In genomic region chr9:107723794-107724531, GRCm38 (mm10) we compare ENCODE assay signal across 8 mouse cellular contexts. TPM values are rescaled to one million over a fixed set of nuclear protein-coding genes. Genes with fewer than 3 reads are reported as not detected.
DNase-seq lines count a peak whose midpoint lies in the region; ATAC-seq and TF ChIP-seq lines count a peak whose summit lies in the region.

No protein-coding gene starts in this region.

- H3K4me3 ChIP-seq in E14TG2a.4 (replicated peaks; ENCODE audit: low read length) = peak overlapping the region; percentile 50
- no peak overlapping the region for H3K4me3 ChIP-seq in bone marrow macrophage, adult 2 months (ENCODE audit: insufficient read depth, low read length)
- H3K4me3 ChIP-seq in heart, embryonic 12.5 days = peak overlapping the region; percentile 2; the same call in 1 of the 2 replicates
- peak overlapping the region; percentile 16; the same call in 1 of the 2 replicates for H3K4me3 ChIP-seq in kidney, embryonic 15.5 days (replicated peaks)
- peak overlapping the region; percentile 11; the same call in 1 of the 2 replicates for H3K4me3 ChIP-seq in stomach, embryonic 16.5 days (replicated peaks; ENCODE audit: low read length)

- peaks cover 41% of the 10 kb centered on the region for H3K27me3 ChIP-seq in E14TG2a.4 (ENCODE audit: insufficient read depth, low read length)
- H3K27me3 ChIP-seq in heart, embryonic 12.5 days (replicated peaks) = 0 out of 2 replicates have a peak, but pooled peaks cover 6% of the 10 kb centered on the region
- H3K27me3 ChIP-seq in kidney, embryonic 15.5 days = no peaks in the 10 kb centered on the region
- no peaks in the 10 kb centered on the region for H3K27me3 ChIP-seq in stomach, embryonic 16.5 days (ENCODE audit: control insufficient read depth, insufficient read depth, low read length)

- TF ChIP-seq POLR2A in bone marrow macrophage, adult 2 months (IDR thresholded peaks at IDR 0.05; ENCODE audit: borderline replicate concordance, low read depth, low read length) = no peak

- H3K4me1 ChIP-seq in E14TG2a.4 (replicated peaks; ENCODE audit: low read depth, low read length) = peaks cover 76% of the 10 kb centered on the region
- H3K4me1 ChIP-seq in bone marrow macrophage, adult 2 months (ENCODE audit: control insufficient read depth, insufficient read depth, low read length) = peaks cover 38% of the 10 kb centered on the region
- H3K4me1 ChIP-seq in heart, embryonic 12.5 days (replicated peaks) = peaks cover 27% of the 10 kb centered on the region
- peaks cover 84% of the 10 kb centered on the region for H3K4me1 ChIP-seq in kidney, embryonic 15.5 days
- peaks cover 45% of the 10 kb centered on the region for H3K4me1 ChIP-seq in stomach, embryonic 16.5 days (ENCODE audit: control insufficient read depth, insufficient read depth, low read length)

- no peaks in the 10 kb centered on the region for H3K9me3 ChIP-seq in E14TG2a.4 (ENCODE audit: low read length)
- H3K9me3 ChIP-seq in heart, embryonic 12.5 days (replicated peaks) = no peaks in the 10 kb centered on the region
- H3K9me3 ChIP-seq in kidney, embryonic 15.5 days (replicated peaks) = no peaks in the 10 kb centered on the region
- no peaks in the 10 kb centered on the region for H3K9me3 ChIP-seq in stomach, embryonic 16.5 days (replicated peaks; ENCODE audit: control insufficient read depth, low read length)

- 1% methylated on average over 11 of the region's 11 CpGs for WGBS in heart, embryonic 12.5 days
- WGBS in kidney, embryonic 15.5 days = 2% methylated on average over 10 of the region's 11 CpGs
- 2% methylated on average over 11 of the region's 11 CpGs for WGBS in stomach, embryonic 16.5 days

- peak overlapping the region; percentile 45 for H3K4me2 ChIP-seq in heart, embryonic 12.5 days
- peak overlapping the region; percentile 56 for H3K4me2 ChIP-seq in kidney, embryonic 15.5 days
- H3K4me2 ChIP-seq in stomach, embryonic 16.5 days (ENCODE audit: low read depth, low read length) = peak overlapping the region; percentile 53

- peak overlapping the region; percentile 37 for H3K9ac ChIP-seq in heart, embryonic 12.5 days
- no peak overlapping the region for H3K9ac ChIP-seq in kidney, embryonic 15.5 days
- peak overlapping the region; percentile 62 for H3K9ac ChIP-seq in stomach, embryonic 16.5 days (ENCODE audit: low read length)

- H3K36me3 ChIP-seq in E14TG2a.4 (ENCODE audit: insufficient read depth, low read length) = no peaks in the 10 kb centered on the region
- H3K36me3 ChIP-seq in heart, embryonic 12.5 days = no peaks in the 10 kb centered on the region
- no peaks in the 10 kb centered on the region for H3K36me3 ChIP-seq in kidney, embryonic 15.5 days
- H3K36me3 ChIP-seq in stomach, embryonic 16.5 days (ENCODE audit: control insufficient read depth, insufficient read depth, low read length) = no peaks in the 10 kb centered on the region

- DNase-seq in lung, postnatal 14 days = peak; percentile 68
- DNase-seq in gastrocnemius, postnatal 10 days = no peak
- no peak for DNase-seq in cerebellum, adult 11-12 months

- ATAC-seq in heart, embryonic 12.5 days (ENCODE audit: insufficient number of reproducible peaks, low FRiP score) = peak; percentile 49
- ATAC-seq in kidney, embryonic 15.5 days (replicated peaks; ENCODE audit: low FRiP score) = peak; percentile 83
- peak; percentile 41 for ATAC-seq in stomach, embryonic 16.5 days (ENCODE audit: insufficient read depth, low FRiP score)

- TF ChIP-seq CTCF in E14TG2a.4 (conservative IDR thresholded peaks at IDR 0.05; ENCODE audit: low read length) = no peak
- no peak for TF ChIP-seq CTCF in bone marrow macrophage, adult 2 months (IDR thresholded peaks at IDR 0.05; ENCODE audit: low read depth, low read length)

- peak overlapping the region; percentile 97 for H3K27ac ChIP-seq in bone marrow macrophage, adult 2 months (ENCODE audit: insufficient read depth, low read depth, low read length)
- peak overlapping the region; percentile 51 for H3K27ac ChIP-seq in heart, embryonic 12.5 days (ENCODE audit: poor library complexity, severe bottlenecking)
- H3K27ac ChIP-seq in kidney, embryonic 15.5 days = peak overlapping the region; percentile 95
- H3K27ac ChIP-seq in stomach, embryonic 16.5 days (ENCODE audit: low read length) = peak overlapping the region; percentile 84

RNA-seq across cellular contexts. Expression of gene Sema3f, which starts 13.7 kb away (rescaled TPM):
- polyA plus RNA-seq in bone marrow macrophage, adult 2 months (2012; ENCODE audit: insufficient read depth, insufficient read length, missing spikeins) = not detected in 2 replicates
- 8.1 and 8.4 TPM in 2 replicates for polyA plus RNA-seq in heart, embryonic 12.5 days (2016; fragmentation: Nextera tagmentation; extraction: Ambion mirVana)
- 21.3 and 23.9 TPM in 2 replicates for polyA plus RNA-seq in kidney, embryonic 15.5 days (2015; fragmentation: Nextera tagmentation; extraction: Ambion mirVana)
- 15.1 and 16.8 TPM in 2 replicates for polyA plus RNA-seq in stomach, embryonic 16.5 days (2015; fragmentation: Nextera tagmentation; extraction: Ambion mirVana)
- 10 to 100 TPM; 11.9 to 18.0 TPM for total RNA-seq in gastrocnemius, postnatal 10 days (2021)

RNA-seq across cellular contexts. Expression of gene Gnat1, which starts 44.5 kb away (rescaled TPM):
- polyA plus RNA-seq in bone marrow macrophage, adult 2 months (2012; ENCODE audit: insufficient read depth, insufficient read length, missing spikeins) = not detected in 2 replicates
- 0.97 and 1.2 TPM in 2 replicates for polyA plus RNA-seq in heart, embryonic 12.5 days (2016; fragmentation: Nextera tagmentation; extraction: Ambion mirVana)
- 3.9 and 4.6 TPM in 2 replicates for polyA plus RNA-seq in kidney, embryonic 15.5 days (2015; fragmentation: Nextera tagmentation; extraction: Ambion mirVana)
- 0.42 and 2.0 TPM in 2 replicates for polyA plus RNA-seq in stomach, embryonic 16.5 days (2015; fragmentation: Nextera tagmentation; extraction: Ambion mirVana)
- not detected for total RNA-seq in gastrocnemius, postnatal 10 days (2021)

RNA-seq across cellular contexts. Expression of gene Rbm5, which starts 46.8 kb away (rescaled TPM):
- polyA plus RNA-seq in bone marrow macrophage, adult 2 months (2012; ENCODE audit: insufficient read depth, insufficient read length, missing spikeins) = 177 and 178 TPM in 2 replicates
- polyA plus RNA-seq in heart, embryonic 12.5 days (2016; fragmentation: Nextera tagmentation; extraction: Ambion mirVana) = 127 and 137 TPM in 2 replicates
- polyA plus RNA-seq in kidney, embryonic 15.5 days (2015; fragmentation: Nextera tagmentation; extraction: Ambion mirVana) = 194 and 207 TPM in 2 replicates
- 183 and 187 TPM in 2 replicates for polyA plus RNA-seq in stomach, embryonic 16.5 days (2015; fragmentation: Nextera tagmentation; extraction: Ambion mirVana)
- 10 to 100 TPM; 39.2 to 71.2 TPM for total RNA-seq in gastrocnemius, postnatal 10 days (2021)

RNA-seq across cellular contexts. Expression of gene Slc38a3, which starts 54.6 kb away (rescaled TPM):
- polyA plus RNA-seq in bone marrow macrophage, adult 2 months (2012; ENCODE audit: insufficient read depth, insufficient read length, missing spikeins) = not detected in 2 replicates
- polyA plus RNA-seq in heart, embryonic 12.5 days (2016; fragmentation: Nextera tagmentation; extraction: Ambion mirVana) = 2.9 and 3.2 TPM in 2 replicates
- polyA plus RNA-seq in kidney, embryonic 15.5 days (2015; fragmentation: Nextera tagmentation; extraction: Ambion mirVana) = 7.1 and 8.1 TPM in 2 replicates
- 13.0 and 15.1 TPM in 2 replicates for polyA plus RNA-seq in stomach, embryonic 16.5 days (2015; fragmentation: Nextera tagmentation; extraction: Ambion mirVana)
- total RNA-seq in gastrocnemius, postnatal 10 days (2021) = 10 to 100 TPM; 17.6 to 20.4 TPM
